Mouse (Mus musculus): ENCODE measurements around the gene Cnr2. TPM values are rescaled to one million over a fixed set of nuclear protein-coding genes. Genes with fewer than 3 reads are reported as not detected.

Gene Cnr2
- total RNA-seq, 4 experiments from 2014 or later: 0.13 to 0.74 (median 0.40) TPM

GRCm38 (mm10) chr4:135902606-135903242 is 7.5 kb downstream of the Cnr2 start:
- no peak for DNase-seq (ENCODE audit: low spot score in 2 of 2)

DNA sequence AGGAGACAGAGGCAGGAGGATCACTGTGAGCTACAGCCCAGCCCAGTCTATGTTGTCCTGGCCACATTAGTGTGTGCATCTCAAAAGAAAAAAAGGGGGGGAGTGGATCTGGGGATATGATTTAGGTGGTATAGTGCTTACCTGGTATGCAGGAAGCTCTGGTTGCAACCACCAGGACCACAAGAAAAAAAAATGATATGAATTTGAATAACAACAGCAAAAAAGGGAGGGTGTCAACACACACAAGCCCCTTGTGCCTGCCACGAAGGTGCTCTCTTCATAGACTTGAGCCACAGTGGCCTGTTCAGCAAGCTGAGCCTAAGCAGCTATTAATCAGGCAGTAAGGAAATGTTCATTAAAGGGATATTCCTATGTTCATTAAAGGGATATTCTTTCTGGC is 9.6 kb downstream of the Cnr2 start:
- DNase-seq (ENCODE audit: low spot score in 2 of 2): no peak

DNA sequence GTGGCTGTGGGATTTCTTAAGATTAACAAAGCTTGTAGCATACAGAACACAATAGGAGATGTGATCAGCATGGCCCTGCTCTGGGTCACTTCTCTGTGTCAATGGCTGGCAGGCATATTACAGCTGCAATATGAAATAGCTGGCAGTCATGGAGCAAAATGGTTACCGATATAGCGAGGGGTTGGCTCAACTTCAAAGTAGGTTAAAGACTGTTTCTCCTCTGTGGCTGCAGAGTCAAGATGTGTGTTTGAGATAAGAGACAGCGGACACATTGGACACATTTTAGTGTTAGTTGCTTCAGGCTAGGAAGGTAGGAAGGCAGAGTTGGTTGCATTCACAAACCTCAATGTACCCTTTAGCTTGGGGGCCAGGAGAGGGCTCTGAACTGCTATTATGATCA is 11.4 kb downstream of the Cnr2 start:
- DNase-seq (ENCODE audit: low spot score in 2 of 2): no peak

- no peak for DNase-seq (ENCODE audit: low spot score in 2 of 2)
Observed at GRCm38 (mm10) chr4:135909326-135910066, 14.3 kb downstream of the Cnr2 start.

- no peak for DNase-seq (ENCODE audit: low spot score in 2 of 2)
Observed at GRCm38 (mm10) chr4:135911531-135911930, 16.3 kb downstream of the Cnr2 start.

DNA sequence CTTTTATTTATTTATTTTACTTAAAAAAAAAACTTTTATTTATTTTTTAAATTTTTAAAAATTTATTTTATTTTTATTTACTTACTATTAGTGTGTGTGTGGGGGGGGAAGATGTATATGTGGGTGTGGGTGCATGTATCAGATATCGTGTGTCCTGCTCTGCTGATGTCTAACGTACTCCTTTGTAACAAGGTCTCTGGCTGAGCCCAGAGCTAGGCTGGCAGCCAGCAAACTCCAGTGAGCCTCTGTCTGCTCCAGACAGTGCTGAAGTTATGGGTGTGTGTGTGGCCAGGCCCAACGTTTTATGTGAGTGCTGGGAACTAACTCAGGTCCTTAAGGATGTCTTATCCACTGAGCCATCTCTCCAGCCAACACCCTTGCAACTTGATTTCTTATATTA is 17.0 kb downstream of the Cnr2 start:
- DNase-seq (ENCODE audit: low spot score in 2 of 2): no peak

DNA sequence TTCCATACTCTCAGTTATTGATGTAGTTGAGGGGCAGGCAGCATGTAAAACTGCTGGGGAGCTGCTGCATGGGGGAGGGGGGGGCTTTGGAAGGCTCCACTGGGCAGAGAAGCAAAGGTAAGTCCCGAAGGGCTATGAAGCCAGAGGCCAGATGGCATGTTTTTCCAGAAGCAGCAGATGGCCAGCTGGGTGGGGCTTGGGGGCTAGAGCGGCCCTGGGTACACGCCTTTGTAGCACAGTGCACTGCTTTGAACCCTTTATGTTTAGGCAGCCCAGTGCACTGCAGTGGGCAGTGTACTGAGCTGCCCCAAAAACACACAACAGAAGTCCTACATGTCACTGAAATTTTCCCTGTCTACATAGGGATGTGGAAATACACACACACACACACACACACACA is 17.6 kb downstream of the Cnr2 start:
- DNase-seq (ENCODE audit: low spot score in 2 of 2): no peak

GRCm38 (mm10) chr4:135913433-135913832 is 18.2 kb downstream of the Cnr2 start:
- DNase-seq (ENCODE audit: low spot score in 2 of 2): no peak

- DNase-seq (ENCODE audit: low spot score in 2 of 2): no peak
Observed at GRCm38 (mm10) chr4:135918635-135919279, 23.6 kb downstream of the Cnr2 start.

GRCm38 (mm10) chr4:135919280-135919639 is 24.1 kb downstream of the Cnr2 start:
- no peak for DNase-seq (ENCODE audit: low spot score in 2 of 2)

DNA sequence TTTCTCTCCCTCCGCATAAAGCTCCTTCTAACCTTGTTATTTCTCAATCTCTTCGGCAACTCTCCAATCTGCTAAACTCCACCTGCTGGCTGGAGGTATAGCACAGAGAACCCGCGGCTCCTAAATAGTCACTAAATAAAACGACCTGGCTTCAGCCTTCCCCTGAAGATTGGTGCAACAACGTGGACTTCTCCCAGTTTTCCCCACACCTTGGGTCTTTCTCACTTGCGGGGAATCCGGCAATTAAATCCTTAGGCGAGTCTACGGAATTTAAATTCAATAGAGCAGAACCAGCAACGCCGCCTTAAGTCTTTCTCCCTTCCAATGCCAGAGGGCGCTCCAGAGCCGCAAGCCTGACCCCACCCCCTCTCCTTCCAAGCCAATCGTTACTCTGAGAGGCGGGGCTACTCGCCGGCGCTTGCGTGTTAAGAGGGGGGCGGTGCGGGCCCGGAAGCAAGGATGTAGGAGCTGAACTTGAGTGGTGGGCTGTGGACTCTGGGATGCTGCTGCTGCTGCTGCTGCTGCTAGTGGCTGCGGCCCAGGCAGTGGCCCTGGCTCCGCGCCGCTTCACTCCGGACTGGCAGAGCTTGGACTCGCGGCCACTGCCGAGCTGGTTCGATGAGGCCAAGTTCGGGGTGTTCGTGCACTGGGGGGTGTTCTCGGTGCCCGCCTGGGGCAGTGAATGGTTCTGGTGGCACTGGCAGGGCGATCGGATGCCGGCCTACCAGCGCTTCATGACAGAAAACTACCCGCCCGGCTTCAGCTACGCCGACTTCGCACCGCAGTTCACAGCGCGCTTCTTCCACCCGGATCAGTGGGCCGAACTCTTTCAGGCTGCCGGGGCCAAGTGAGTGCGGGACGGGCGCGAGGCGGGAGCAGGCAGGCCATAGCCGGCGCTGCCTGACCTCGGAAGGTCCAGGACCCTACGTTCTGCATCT is 25.4 kb downstream of the Cnr2 start, which contains the start of gene Fuca1:
TSS of gene Fuca1 (plus strand) at position 432 of the 938 bp plus-strand sequence.
- DNase-seq (ENCODE audit: low spot score in 2 of 2): peak; percentile 89

- no peak for DNase-seq (ENCODE audit: low spot score in 2 of 2)
Observed at GRCm38 (mm10) chr4:135921257-135922120, 26.3 kb downstream of the Cnr2 start.

GRCm38 (mm10) chr4:135922190-135922589 is 27.0 kb downstream of the Cnr2 start:
- DNase-seq (ENCODE audit: low spot score in 2 of 2): no peak

DNA sequence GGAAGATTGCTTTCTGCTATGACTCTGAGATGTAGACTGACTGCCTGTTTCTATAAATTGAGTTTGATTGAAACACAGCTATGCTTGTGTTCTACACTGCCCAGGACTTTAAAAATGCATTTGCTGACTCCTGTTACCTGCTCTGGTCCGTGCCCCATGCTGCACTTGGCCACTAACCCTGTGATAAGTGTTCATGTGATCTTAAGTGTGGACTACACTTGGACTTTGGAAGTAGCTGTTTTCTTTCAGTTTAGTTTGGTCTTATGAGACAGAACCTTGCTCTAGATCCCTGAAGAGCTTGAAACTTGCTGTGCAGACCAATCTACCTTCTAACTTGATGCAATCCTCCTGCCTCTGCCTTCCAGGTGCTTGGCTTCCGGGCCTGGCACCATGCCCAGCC is 29.2 kb downstream of the Cnr2 start:
- DNase-seq (ENCODE audit: low spot score in 2 of 2): no peak

DNA sequence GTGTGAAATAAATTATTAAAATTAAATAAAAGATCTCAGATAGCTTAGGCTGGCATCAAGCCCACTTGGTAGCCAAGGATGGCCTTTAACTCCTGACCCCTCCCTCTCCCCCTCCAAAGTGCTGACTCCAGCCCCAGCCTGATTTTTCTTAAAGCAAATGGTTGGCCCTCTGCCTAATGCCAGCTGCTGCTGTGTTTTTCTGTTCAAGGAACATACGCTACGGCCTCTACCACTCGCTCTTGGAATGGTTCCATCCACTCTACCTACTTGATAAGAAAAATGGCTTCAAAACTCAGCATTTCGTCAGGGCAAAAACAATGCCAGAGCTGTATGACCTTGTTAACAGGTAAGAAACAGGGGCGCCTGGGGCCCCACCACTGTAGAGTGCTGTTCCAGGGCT is 30.1 kb downstream of the Cnr2 start:
- no peak for DNase-seq (ENCODE audit: low spot score in 2 of 2)

DNA sequence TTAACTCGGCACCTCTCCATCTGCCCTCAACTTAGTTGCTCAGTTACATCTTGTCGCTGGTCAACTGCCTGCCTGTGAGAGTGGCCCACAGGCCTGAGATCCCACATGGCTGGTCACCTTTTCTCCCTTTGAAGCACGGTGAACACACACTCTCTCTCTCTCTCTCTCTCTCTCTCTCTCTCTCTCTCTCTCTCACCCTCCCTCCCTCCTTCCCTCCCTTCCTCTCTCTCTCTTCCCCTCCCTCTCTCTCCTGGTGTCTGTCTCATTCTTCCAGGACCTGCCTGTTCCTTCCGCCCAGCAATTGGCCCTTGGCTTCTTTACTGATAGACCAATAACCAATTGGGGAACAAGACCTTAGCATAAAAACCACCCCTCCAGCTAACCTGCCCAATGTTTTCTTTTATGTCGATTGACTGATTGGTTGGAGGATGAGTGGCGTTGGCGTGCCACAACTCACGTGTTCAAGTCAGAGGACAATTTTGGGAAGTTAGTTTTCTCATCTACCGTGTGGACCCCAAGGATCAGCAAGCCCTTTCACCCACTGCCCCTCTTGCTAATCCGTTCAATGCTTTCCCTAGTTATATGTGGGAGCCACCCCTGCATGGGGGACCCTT is 31.1 kb downstream of the Cnr2 start:
- no peak for DNase-seq (ENCODE audit: low spot score in 2 of 2)

GRCm38 (mm10) chr4:135926861-135927260 is 31.7 kb downstream of the Cnr2 start:
- no peak for DNase-seq (ENCODE audit: low spot score in 2 of 2)

DNA sequence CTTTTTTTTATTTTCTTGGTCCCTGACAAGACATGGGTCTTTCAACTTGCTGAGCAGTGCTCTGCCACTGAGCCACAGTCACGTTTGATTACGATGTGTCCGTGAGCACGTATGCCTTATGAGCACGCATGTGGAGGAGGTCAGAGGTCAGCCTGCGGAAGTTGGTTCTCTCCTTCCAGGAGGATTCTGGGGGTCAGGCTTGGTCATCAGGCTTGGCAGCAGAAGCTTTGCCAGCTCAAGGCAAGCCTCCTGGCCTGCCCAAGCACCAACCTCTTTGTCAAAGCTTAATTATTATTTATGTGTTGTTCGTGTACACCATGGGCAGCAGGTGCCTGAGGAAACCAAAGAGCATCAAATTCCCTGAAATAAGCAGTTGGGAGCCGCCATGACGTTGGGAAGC is 33.2 kb downstream of the Cnr2 start:
- no peak for DNase-seq (ENCODE audit: low spot score in 2 of 2)

- no peak for DNase-seq (ENCODE audit: low spot score in 2 of 2)
Observed at GRCm38 (mm10) chr4:135929405-135929804, 34.2 kb downstream of the Cnr2 start.

DNA sequence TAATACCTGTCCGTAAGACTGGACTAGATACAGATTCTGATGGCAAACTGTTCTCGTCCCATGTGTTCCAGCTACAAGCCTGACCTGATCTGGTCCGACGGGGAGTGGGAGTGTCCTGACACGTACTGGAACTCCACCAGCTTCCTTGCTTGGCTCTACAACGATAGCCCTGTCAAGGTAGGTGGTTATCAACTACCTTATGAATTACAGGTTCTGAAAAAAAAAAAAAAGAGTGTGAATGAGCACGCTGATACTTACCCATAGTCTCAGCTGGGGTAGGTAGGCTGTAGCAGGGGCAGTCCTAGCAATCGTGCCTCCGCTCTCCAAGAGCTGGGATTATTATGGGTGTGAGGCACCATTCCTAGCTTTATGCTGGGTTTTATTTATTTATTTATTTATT is 34.6 kb downstream of the Cnr2 start:
- no peak for DNase-seq (ENCODE audit: low spot score in 2 of 2)
